Mouse (Mus musculus) embryo, embryonic 10.5 days (tissue): ENCODE measurements around the gene Neurl3.

Experiments used
- DNase-seq: peaks from one replicate; pipeline ENCODE4 v3.0.0-alpha.2; 2015; ENCODE audit warnings: low spot score

Gene Neurl3

DNA sequence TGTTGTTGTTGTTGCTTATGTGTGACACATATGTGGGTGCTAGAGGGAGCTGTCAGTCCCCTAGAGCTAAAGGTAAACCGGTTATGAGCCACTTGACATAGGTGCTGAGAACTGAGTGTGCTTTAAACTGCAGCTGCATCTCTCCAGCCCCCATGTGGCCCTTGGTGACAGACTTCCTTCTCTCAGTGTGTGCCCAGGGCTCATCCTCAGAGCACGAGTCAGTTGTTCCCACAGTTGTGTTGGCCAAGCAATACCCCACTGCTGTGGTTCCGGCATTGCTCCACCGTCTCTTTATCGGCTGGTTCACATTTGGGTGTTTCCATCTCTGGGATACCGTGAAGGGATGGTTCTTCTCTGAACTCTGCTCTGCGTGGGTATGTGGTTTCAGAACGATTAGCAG lies 17.2 kb downstream of the Neurl3 start:
- DNase-seq, result no peak

GRCm38 (mm10) chr1:36255871-36256640 lies 18.4 kb downstream of the Neurl3 start:
- DNase-seq, result no peak

GRCm38 (mm10) chr1:36254635-36255360 lies 19.7 kb downstream of the Neurl3 start:
- peak; percentile 76 for DNase-seq

GRCm38 (mm10) chr1:36252791-36253190 lies 21.7 kb downstream of the Neurl3 start:
- DNase-seq, result peak; percentile 93

- peak; percentile 46 for DNase-seq
Measured at GRCm38 (mm10) chr1:36251426-36251825, 23.1 kb downstream of the Neurl3 start.

DNA sequence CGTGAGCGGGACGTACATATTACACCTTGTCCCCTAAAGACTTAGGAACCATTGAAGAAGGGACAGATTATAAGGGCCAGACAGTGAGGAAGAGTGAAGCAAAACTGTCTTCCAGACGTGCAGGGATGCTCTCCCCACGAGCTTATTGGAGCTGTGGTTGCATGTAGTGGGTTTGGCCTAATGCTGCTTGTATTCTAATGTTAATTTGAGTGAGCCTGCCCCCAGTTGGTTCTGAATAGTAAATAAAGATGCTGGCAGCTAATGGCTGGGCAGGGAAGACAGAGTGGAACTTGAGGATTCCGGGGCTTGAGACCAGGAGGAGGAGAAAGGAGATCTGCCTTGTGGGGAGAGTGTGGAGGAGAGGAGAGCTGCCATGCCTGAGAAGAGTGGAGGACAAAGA lies 27.8 kb downstream of the Neurl3 start:
- no peak for DNase-seq

- DNase-seq, result no peak
Measured at GRCm38 (mm10) chr1:36244828-36245215, 29.7 kb downstream of the Neurl3 start.

DNA sequence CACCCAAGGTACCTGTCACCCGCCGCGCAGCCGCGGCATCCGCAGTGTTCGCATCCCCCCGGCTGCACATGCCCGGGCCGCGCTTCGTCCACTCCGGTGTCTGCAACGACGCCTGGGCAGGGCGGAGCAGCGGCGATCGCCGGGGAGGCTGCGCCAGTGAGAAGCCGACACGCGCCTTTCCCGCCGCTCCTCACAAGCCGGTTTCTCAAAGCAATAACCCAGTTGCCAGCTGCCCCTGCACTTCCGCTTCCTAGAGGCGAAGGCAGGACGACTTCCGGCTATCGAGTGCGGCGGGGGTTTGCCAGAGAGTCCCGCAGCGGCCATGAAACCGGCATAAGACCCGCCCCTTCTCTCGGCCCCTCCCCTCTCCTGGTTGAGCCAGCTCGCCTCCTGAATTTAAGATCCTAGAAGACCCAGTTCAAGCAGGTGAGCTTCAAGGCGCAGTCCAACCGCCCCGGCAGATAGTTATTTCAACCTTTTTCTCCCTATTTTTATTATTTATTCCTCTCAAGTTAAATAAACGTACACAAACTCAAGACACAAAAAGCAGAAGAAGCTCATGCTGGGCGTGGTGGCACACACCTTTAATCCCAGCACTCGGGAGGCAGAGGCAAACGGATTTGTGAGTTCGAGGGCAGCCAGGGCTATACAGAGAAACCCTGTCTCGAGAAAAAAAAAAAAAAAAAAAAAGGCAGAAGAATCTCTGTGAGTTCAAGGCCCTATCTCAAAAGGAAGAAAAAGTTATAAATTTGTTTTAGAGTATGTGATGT lies 30.2 kb downstream of the Neurl3 start, which contains the start of gene Uggt1:
Uggt1 (minus strand) TSS at position 663 of the 770 bp plus-strand sequence.
- peak; percentile 97 for DNase-seq

DNA sequence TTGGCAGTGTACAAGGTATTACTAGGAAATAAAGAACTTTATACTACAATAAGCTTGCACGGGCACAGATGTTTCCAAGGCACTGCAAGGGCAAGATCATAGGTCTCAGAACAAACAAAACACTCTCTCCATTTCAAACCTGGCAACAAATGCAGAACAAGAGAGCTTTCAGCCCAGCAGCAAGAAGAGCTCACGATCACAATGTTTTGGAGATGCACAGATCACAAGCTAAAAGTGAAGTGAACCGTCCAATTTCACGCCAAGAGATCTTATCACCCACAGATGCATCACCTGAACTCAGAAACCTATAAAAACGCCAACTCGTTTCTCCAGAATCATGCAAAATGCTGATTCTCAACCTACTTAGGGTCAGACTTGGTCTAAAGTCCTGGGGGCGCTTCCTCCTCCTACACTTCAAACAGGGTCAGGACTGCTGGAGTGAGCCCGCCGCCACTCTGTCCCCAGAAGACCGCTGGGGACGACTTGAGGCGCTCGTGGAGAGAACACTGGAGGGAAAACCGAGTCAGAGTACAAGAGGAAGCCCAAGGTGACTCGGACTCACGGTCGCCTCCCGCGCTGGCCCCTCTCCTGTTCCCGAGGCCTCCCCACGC lies 30.9 kb downstream of the Neurl3 start:
- peak; percentile 7 for DNase-seq

GRCm38 (mm10) chr1:36241903-36242429 lies 32.5 kb downstream of the Neurl3 start:
- DNase-seq, result no peak

DNA sequence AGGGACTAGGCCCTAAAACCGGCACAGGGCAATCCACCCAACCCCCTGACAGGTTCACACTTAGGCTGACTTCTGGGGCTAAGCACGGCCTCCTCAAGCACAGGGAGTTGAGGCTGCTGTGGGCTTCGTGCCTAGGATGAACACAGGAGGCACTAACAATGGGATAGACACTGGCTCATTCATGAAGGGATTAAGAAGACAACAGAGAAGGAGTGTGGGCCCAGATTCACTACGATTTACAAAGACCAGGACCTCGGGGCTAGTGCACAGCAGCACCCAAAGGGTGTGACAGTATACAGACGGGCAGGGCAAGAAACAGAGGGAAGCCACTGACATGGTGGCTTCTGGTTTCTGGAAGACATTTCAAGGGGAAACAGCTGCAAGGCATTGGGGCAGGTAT lies 34.3 kb downstream of the Neurl3 start:
- no peak for DNase-seq

- no peak for DNase-seq
Measured at GRCm38 (mm10) chr1:36239396-36239795, 35.1 kb downstream of the Neurl3 start.

DNA sequence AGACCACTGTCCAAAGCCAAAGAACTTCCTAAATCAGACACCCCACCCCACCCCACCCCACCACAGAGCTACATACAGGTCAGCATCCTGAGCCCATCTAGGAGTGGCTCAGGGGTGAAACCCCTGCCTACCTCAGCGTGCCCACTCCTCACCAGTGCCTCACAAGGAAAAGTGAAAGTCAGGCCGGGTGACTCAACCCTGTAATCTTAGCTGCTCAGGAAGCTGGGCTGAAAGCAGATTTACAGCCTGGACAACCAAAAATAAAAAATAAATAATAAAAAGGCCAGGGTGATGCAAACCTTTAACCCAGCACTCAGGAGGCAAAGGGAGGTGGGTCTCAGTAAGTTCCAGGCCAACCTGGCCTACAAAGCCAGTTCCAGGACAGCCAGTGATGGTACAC lies 38.6 kb downstream of the Neurl3 start:
- no peak for DNase-seq

- DNase-seq, result no peak
Measured at GRCm38 (mm10) chr1:36235057-36235639, 39.3 kb downstream of the Neurl3 start.

DNA sequence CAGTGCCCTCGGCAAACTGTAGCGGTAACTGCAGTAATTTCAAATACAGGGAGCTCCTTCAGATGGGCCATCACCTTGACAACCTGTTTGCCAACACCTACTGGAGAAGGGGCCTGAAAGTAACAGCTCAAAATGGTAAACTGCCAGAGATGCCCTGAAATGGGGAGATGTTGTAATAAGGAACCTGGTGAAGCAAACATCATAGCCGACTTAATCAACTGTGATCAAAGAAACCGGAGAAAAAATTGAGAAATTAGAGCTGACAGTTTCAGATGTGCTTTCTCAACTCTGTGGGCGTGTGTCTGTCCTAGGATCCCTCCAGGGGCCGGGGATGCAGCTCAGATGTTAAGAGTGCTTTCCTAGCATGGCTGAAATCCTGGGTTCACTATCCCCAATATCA lies 41.3 kb downstream of the Neurl3 start:
- no peak for DNase-seq

- DNase-seq, result no peak
Measured at GRCm38 (mm10) chr1:36230919-36231705, 43.4 kb downstream of the Neurl3 start.

DNA sequence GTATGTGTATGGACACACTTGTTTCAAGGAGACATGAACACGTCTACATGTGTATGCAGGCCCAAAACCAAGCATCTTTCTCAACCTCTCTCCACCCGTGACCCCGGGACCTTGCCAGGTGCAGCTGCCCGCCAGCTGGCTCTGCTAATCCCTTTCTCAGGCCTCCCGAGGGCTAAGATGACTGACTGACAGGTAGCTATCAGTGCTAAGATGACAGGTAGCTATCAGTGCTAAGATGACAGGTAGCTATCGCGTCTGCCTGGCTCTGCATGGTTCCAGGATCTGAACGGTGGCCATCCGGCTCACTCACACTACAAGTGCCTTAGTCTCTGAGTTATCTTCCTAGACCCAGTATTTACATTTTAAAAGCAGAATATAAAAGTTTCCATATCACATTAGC lies 46.0 kb downstream of the Neurl3 start:
- no peak for DNase-seq

DNA sequence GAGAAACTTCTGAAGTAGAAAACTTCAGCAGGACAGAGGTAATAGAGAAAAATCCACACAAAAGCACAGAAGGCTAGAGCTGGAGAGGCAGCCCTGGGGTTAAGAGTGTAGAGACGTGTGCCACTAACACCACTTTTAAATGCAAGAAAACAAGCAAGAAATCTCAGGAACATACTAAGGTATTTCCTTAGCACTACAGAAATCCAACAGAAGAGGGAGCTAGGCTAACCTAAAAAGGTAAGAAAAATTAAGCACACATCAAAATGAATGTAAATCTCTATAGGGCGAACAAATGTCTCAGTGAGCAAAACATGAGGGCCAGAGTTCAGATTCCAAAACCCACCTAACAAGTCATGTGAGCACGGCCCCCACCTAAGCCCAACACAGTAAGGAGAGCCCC lies 49.8 kb downstream of the Neurl3 start:
- no peak for DNase-seq
